Mouse (Mus musculus): ENCODE results near the gene Usp32.

GRCm38 (mm10) chr11:85067871-85068270, 72.1 kb downstream of the Usp32 start:
- TF ChIP-seq POLR2A (IDR thresholded peaks at IDR 0.05; ENCODE audit: insufficient read depth, low read length) (no peak), CTCF (IDR thresholded peaks at IDR 0.05; ENCODE audit: low read depth, low read length) (no peak), EP300 (IDR thresholded peaks at IDR 0.05; ENCODE audit: insufficient read depth, low read depth, low read length) (no peak)

Measured in ES-Bruce4 (cell line).